Mouse (Mus musculus) left cerebral cortex, adult 2 months (tissue): Measurements from ENCODE around the gene Shank2. TPM values are rescaled to one million over a fixed set of nuclear protein-coding genes. Genes with fewer than 3 reads are reported as not detected.

ENCODE experiments used
- DNase-seq, 2 experiments: peaks; one replicate each; pipeline ENCODE4 v3.0.0; 2021 to 2022; ENCODE audit warnings: low spot score in 2 of 2, mixed read lengths in 1 of 2; ENCODE audit errors: extremely low spot score in 1 of 2
- H3K27ac ChIP-seq: fragments of 200-600 bp; 2 replicates; pipeline ENCODE4 v1.8.1; 2022
- H3K4me3 ChIP-seq: fragments of 200-600 bp; 2 replicates; pipeline ENCODE4 v1.8.1; 2022
- CTCF ChIP-seq: fragments of 200-600 bp; IDR thresholded peaks from 2 replicates; pipeline ENCODE4 v1.8.1; 2022; ENCODE audit warnings: antibody characterized with exemption, mild to moderate bottlenecking, moderate library complexity
- intact Hi-C: fragments of 180-260 bp; cut with DNase I; formaldehyde crosslinking; loops from one replicate; pipeline ENCODE4 v1.15.1; 2025
- microRNA-seq, 2 experiments: library from miRNA; unstranded; fragments of <30 nt; microRNA quantifications; one replicate each; pipeline ENCODE4 v1.2.0; 2021
- total RNA-seq, 2 experiments: library from RNA; stranded (reverse); gene quantifications; 2 replicates each; pipeline ENCODE4 v1.2.3; 2021

The Shank2 gene
- total RNA-seq, 2 experiments from 2014 or later = 163 to 170 TPM

- Histone ChIP-seq H3K27ac (no peak overlapping the region), H3K4me3 (no peak overlapping the region)
- no peak for TF ChIP-seq CTCF
- no peak for DNase-seq
- intact Hi-C loops = no loop called here
Observed at GRCm38 (mm10) chr7:144458881-144459280, 457.2 kb downstream of the Shank2 start.

- no peak for DNase-seq
- TF ChIP-seq CTCF = no peak
- H3K4me3 ChIP-seq = no peak overlapping the region
- H3K27ac ChIP-seq = no peak overlapping the region
- intact Hi-C loops = no loop called here
Observed at GRCm38 (mm10) chr7:144461246-144461902, 459.6 kb downstream of the Shank2 start.

GRCm38 (mm10) chr7:144462577-144462976, 460.8 kb downstream of the Shank2 start:
- TF ChIP-seq CTCF = no peak
- intact Hi-C loops = no loop called here
- Histone ChIP-seq H3K27ac (no peak overlapping the region), H3K4me3 (no peak overlapping the region)
- no peak for DNase-seq

- no peak overlapping the region for H3K4me3 ChIP-seq
- H3K27ac ChIP-seq = no peak overlapping the region
- DNase-seq = no peak
- intact Hi-C loops = no loop called here
- no peak for TF ChIP-seq CTCF
Observed at GRCm38 (mm10) chr7:144468741-144469140, 467.0 kb downstream of the Shank2 start.

GRCm38 (mm10) chr7:144469181-144469641, 467.5 kb downstream of the Shank2 start:
- peak overlapping the region; percentile 88 for H3K4me3 ChIP-seq
- DNase-seq = no peak
- no peak; the same call in 1 of the 2 replicates for TF ChIP-seq CTCF
- H3K27ac ChIP-seq = no peak overlapping the region; the same call in 1 of the 2 replicates
- intact Hi-C loops = no loop called here

GRCm38 (mm10) chr7:144469908-144470544, 468.3 kb downstream of the Shank2 start:
- peak overlapping the region; percentile 88 for H3K4me3 ChIP-seq
- peak overlapping the region; percentile 92 for H3K27ac ChIP-seq
- TF ChIP-seq CTCF = no peak
- intact Hi-C loops = loop anchor here (5.0 to 10.0 kb wide), 2 partner anchors 442 to 635 kb away; no protein-coding TSS in a partner anchor
- DNase-seq = peak in 1 of 2 experiments; percentile 22

GRCm38 (mm10) chr7:144470545-144471059, 468.9 kb downstream of the Shank2 start, which contains the start of gene Cttn:
Gene Cttn, minus strand, starts transcription at chr7:144471009.
- Histone ChIP-seq H3K27ac (peak within 1 kb of the TSS; percentile 92), H3K4me3 (peak within 1 kb of the TSS; percentile 88)
- TF ChIP-seq CTCF = no peak
- DNase-seq = peak; percentile 89
- intact Hi-C loops = loop anchor here (5.0 to 10.0 kb wide), 2 partner anchors 442 to 636 kb away; no protein-coding TSS in a partner anchor

- Histone ChIP-seq H3K4me3 (peak overlapping the region; percentile 88), H3K27ac (peak overlapping the region; percentile 92)
- no peak for DNase-seq
- TF ChIP-seq CTCF = no peak
- intact Hi-C loops = loop anchor here (5.0 to 10.0 kb wide), 2 partner anchors 441 to 636 kb away; no protein-coding TSS in a partner anchor
Observed at GRCm38 (mm10) chr7:144471103-144471502, 469.4 kb downstream of the Shank2 start.

- intact Hi-C loops = loop anchor here (5.0 to 10.0 kb wide), 2 partner anchors 439 to 639 kb away; no protein-coding TSS in a partner anchor
- no peak for DNase-seq
- Histone ChIP-seq H3K27ac (no peak overlapping the region), H3K4me3 (no peak overlapping the region)
- TF ChIP-seq CTCF = no peak
Observed at GRCm38 (mm10) chr7:144473486-144473885, 471.8 kb downstream of the Shank2 start.

Small RNA genes lying within 50 kb of the gene (microRNA-seq; reads per million reads assigned to microRNA genes)
- gene Mir3105 = 1.9 to 3.7 reads per million in 2 experiments

Other genes starting within 250 kb of the Shank2 start
- gene Osbpl5, start 244.9 kb upstream of the Shank2 start, total RNA-seq = 10 to 100 TPM; 37.6 to 40.9 TPM
- not detected for gene Mrgprg, start 234.9 kb upstream of the Shank2 start, total RNA-seq
- gene Mrgpre, start 217.4 kb upstream of the Shank2 start, total RNA-seq = 1 to 10 TPM; 5.5 to 7.0 TPM
- gene Nadsyn1, start 179.1 kb upstream of the Shank2 start, total RNA-seq = 1 to 10 TPM; 6.4 to 7.1 TPM
- 10 to 100 TPM; 31.6 to 36.1 TPM for gene Dhcr7, start 178.8 kb upstream of the Shank2 start, total RNA-seq
- gene Gm498, start 135.1 kb upstream of the Shank2 start, total RNA-seq = not detected